Mouse (Mus musculus) lung, embryonic 16.5 days (tissue): ENCODE measurements around the gene Aup1. TPM values are rescaled to one million over a fixed set of nuclear protein-coding genes. Genes with fewer than 3 reads are reported as not detected.

Source experiments
- ATAC-seq: fragments of 200-750 bp; cut with Nextera tagmentation; 2 replicates; pipeline ENCODE4 v1.8.0; 2017; ENCODE audit warnings: low read depth, mild to moderate bottlenecking, moderate library complexity
- H3K27ac ChIP-seq: fragments of 300-500 bp; sonication (generic); 2 replicates; pipeline ENCODE4 v1.5.1; 2014; ENCODE audit warnings: mild to moderate bottlenecking, control low read depth, low read length
- H3K27me3 ChIP-seq: fragments of 300-500 bp; sonication (generic); 2 replicates; pipeline ENCODE4 v1.6.1; 2014; ENCODE audit warnings: low read depth, low read length, mixed read lengths; ENCODE audit not compliant: control insufficient read depth, insufficient read depth
- H3K36me3 ChIP-seq: fragments of 300-500 bp; sonication (generic); 2 replicates; pipeline ENCODE4 v1.6.1; 2014; ENCODE audit warnings: low read length; ENCODE audit not compliant: control insufficient read depth, insufficient read depth
- H3K4me1 ChIP-seq: fragments of 300-500 bp; sonication (generic); replicated peaks from 2 replicates; pipeline ENCODE4 v1.6.1; 2014; ENCODE audit warnings: low read length, mixed read lengths; ENCODE audit not compliant: control insufficient read depth, insufficient read depth
- H3K4me2 ChIP-seq: fragments of 300-500 bp; sonication (generic); 2 replicates; pipeline ENCODE4 v1.6.1; 2014; ENCODE audit warnings: low read depth, low read length, control low read depth
- H3K4me3 ChIP-seq: fragments of 300-500 bp; sonication (generic); 2 replicates; pipeline ENCODE4 v1.5.1; 2014; ENCODE audit warnings: mild to moderate bottlenecking, low read length, control low read depth
- H3K9ac ChIP-seq: fragments of 300-500 bp; sonication (generic); 2 replicates; pipeline ENCODE4 v1.6.1; 2014; ENCODE audit warnings: low read length, control low read depth
- H3K9me3 ChIP-seq: fragments of 300-500 bp; sonication (generic); 2 replicates; pipeline ENCODE4 v1.6.1; 2016; ENCODE audit warnings: low read length; ENCODE audit not compliant: control insufficient read depth
- WGBS: fragments of 180-500 bp; shearing (Covaris S2); extraction: QIAGEN DNeasy Blood & Tissue Kit; methylation state at CpG from one replicate; pipeline ENCODE4 v1.1.7; 2014; 5-methylcytosine and 5-hydroxymethylcytosine counted together
- polyA plus RNA-seq: library from polyadenylated mRNA; unstranded; fragments of >200 nt; fragmentation: Nextera tagmentation; extraction: Ambion mirVana; gene quantifications from 2 replicates; pipeline ENCODE4 v1.2.1, GENCODE M21; 2015

Aup1 gene
- polyA plus RNA-seq, 1 experiment from 2014 or later, result 211 TPM

GRCm38 (mm10) chr6:83086121-83087035, 32.1 kb downstream of the Aup1 start, which contains the start of gene Lbx2:
Gene Lbx2 (plus strand): TSS chr6:83086367.
- 6% methylated on average over 42 of the region's 42 CpGs for WGBS
- no peak for ATAC-seq
- Histone ChIP-seq H3K27ac (no peak within 1 kb of the TSS), H3K9me3 (no peaks in the 10 kb centered on the region), H3K4me3 (peak within 1 kb of the TSS; percentile 32), H3K36me3 (peaks cover 4% of the 10 kb centered on the region), H3K4me2 (peak within 1 kb of the TSS; percentile 43), H3K27me3 (peaks cover 66% of the 10 kb centered on the region), H3K4me1 (peaks cover 12% of the 10 kb centered on the region), H3K9ac (peak within 1 kb of the TSS; percentile 27; the same call in 1 of the 2 replicates)

- WGBS, result 2% methylated on average over 47 of the region's 47 CpGs
- peak; percentile 8; the same call in 1 of the 2 replicates for ATAC-seq
- peak overlapping the region; percentile 32 for H3K4me3 ChIP-seq
- H3K4me2 ChIP-seq, result peak overlapping the region; percentile 43
- no peaks in the 10 kb centered on the region for H3K36me3 ChIP-seq
- H3K27ac ChIP-seq, result no peak overlapping the region
- H3K9ac ChIP-seq, result peak overlapping the region; percentile 27; the same call in 1 of the 2 replicates
- H3K4me1 ChIP-seq, result peaks cover 12% of the 10 kb centered on the region
- peaks cover 66% of the 10 kb centered on the region for H3K27me3 ChIP-seq
- H3K9me3 ChIP-seq, result no peaks in the 10 kb centered on the region
These were observed 33.0 kb downstream of the Aup1 start for GRCm38 (mm10) chr6:83087205-83087925.

- Histone ChIP-seq H3K9me3 (no peaks in the 10 kb centered on the region), H3K4me1 (peaks cover 12% of the 10 kb centered on the region), H3K4me3 (peak overlapping the region; percentile 32; the same call in 1 of the 2 replicates), H3K9ac (no peak overlapping the region; the same call in 1 of the 2 replicates), H3K27me3 (peaks cover 63% of the 10 kb centered on the region), H3K36me3 (no peaks in the 10 kb centered on the region), H3K27ac (no peak overlapping the region), H3K4me2 (peak overlapping the region; percentile 43)
- no peak for ATAC-seq
- WGBS, result 13% methylated on average over 9 of the region's 9 CpGs
These were observed 33.6 kb downstream of the Aup1 start for GRCm38 (mm10) chr6:83087926-83088260.

DNA sequence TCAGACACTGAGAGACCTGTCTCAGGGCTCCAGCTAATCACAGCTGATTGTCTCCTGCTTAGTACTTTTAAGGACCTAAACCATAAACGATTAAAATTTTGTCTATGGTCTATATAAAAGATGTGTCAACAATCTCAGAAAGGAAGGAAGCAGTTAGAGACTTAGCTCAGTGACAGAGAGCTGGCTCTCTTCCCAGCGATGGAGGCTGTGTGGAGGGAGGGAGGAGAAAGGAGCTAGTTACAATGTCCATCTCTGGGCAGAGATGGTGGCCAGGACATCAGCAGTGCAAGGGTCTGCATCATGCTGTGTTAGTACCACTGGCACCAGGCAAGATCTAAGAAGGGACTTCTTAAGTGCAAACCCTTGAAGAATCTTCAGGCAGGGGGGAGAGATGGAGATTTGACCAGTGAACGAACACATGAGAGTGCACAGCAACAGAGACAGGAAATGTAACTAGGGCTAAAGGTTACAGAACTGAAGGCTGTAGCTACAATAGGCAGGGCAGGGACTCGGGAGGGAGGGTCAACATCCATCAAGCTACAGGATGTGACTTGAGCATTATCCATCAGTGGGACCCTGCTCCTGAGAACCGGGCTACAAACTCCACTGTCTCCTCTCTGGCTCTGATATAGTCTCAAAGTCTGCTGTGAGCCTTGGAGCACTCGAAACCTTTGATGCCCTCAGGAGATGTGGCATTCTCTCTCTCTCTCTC, 38.3 kb downstream of the Aup1 start:
- Histone ChIP-seq H3K4me2 (no peak overlapping the region), H3K27ac (peak overlapping the region; percentile 24), H3K4me3 (no peak overlapping the region), H3K27me3 (peaks cover 19% of the 10 kb centered on the region), H3K4me1 (peaks cover 4% of the 10 kb centered on the region), H3K36me3 (no peaks in the 10 kb centered on the region), H3K9me3 (peaks cover 3% of the 10 kb centered on the region; the same call in 1 of the 2 replicates), H3K9ac (no peak overlapping the region)
- 20% methylated on average over 6 of the region's 6 CpGs for WGBS
- ATAC-seq, result peak; percentile 64

- Histone ChIP-seq H3K36me3 (no peaks in the 10 kb centered on the region), H3K27ac (no peak overlapping the region), H3K4me1 (no peaks in the 10 kb centered on the region), H3K9ac (no peak overlapping the region), H3K4me2 (no peak overlapping the region), H3K4me3 (no peak overlapping the region), H3K9me3 (peaks cover 3% of the 10 kb centered on the region; the same call in 1 of the 2 replicates), H3K27me3 (no peaks in the 10 kb centered on the region)
- ATAC-seq, result no peak
- WGBS, result 48% methylated on average over 6 of the region's 6 CpGs
These were observed 41.6 kb downstream of the Aup1 start for GRCm38 (mm10) chr6:83095968-83096367.

DNA sequence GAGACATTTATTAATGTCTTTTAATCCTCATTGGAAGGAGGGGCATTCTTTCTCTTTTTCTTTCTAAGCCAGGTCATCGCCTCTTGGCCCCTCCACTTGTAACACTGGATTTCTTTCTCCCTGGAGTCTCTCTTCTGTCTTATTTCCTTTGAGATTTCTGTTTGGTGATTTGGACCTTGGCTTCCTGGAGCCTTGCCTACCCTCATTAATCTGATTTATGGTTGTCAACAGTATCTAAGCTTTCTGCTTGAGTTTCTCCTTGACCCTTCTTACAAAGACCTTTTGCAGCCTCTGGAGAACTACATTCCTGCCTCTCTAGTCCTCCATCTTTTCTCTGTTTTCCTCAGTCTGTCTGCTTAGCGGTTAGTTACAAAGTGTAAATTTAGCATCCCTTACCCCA, 44.1 kb downstream of the Aup1 start:
- Histone ChIP-seq H3K4me1 (peaks cover 13% of the 10 kb centered on the region), H3K27ac (no peak overlapping the region), H3K27me3 (no peaks in the 10 kb centered on the region), H3K9ac (no peak overlapping the region), H3K4me3 (no peak overlapping the region), H3K9me3 (peaks cover 3% of the 10 kb centered on the region; the same call in 1 of the 2 replicates), H3K4me2 (no peak overlapping the region), H3K36me3 (no peaks in the 10 kb centered on the region)
- 72% methylated on average over 2 of the region's 2 CpGs for WGBS
- no peak for ATAC-seq

DNA sequence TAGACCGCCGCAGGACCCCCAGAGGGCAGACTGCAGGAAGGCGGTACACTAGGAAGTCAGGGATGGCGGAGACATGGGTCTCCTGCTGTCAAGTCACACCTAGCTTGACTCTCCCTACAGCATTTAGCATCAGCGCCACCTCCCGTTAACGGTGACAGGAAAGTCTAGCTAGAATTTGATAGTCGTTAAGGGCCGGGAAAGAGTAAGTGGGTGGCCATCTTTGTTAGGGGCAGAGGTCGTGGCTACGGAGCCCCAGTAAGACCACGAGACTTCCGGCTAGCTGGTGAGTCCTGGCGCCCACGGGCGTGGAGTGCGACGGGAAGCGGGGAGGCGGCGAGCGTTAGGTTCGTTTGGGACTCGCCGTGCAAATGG, 47.0 kb downstream of the Aup1 start, which contains the start of the genes Ccdc142 and Gm42688:
TSS of gene Ccdc142 (plus strand) at position 286 of the 372 bp plus-strand sequence.
TSS of gene Gm42688 (plus strand) at position 302 of the 372 bp plus-strand sequence.
- peak within 1 kb of the TSS; percentile 100 for H3K4me2 ChIP-seq
- H3K4me3 ChIP-seq, result peak within 1 kb of the TSS; percentile 85
- under 1% methylated on average over 25 of the region's 25 CpGs for WGBS
- peak within 1 kb of the TSS; percentile 86 for H3K27ac ChIP-seq
- peak within 1 kb of the TSS; percentile 87 for H3K9ac ChIP-seq
- H3K9me3 ChIP-seq, result no peaks in the 10 kb centered on the region
- peak; percentile 92 for ATAC-seq
- peaks cover 14% of the 10 kb centered on the region for H3K4me1 ChIP-seq
- no peaks in the 10 kb centered on the region for H3K27me3 ChIP-seq
- H3K36me3 ChIP-seq, result no peaks in the 10 kb centered on the region

GRCm38 (mm10) chr6:83101688-83102556, 47.6 kb downstream of the Aup1 start:
- peak overlapping the region; percentile 86 for H3K27ac ChIP-seq
- no peaks in the 10 kb centered on the region for H3K9me3 ChIP-seq
- H3K4me3 ChIP-seq, result peak overlapping the region; percentile 85
- peak overlapping the region; percentile 100 for H3K4me2 ChIP-seq
- no peaks in the 10 kb centered on the region for H3K27me3 ChIP-seq
- peak overlapping the region; percentile 87 for H3K9ac ChIP-seq
- peaks cover 14% of the 10 kb centered on the region for H3K4me1 ChIP-seq
- H3K36me3 ChIP-seq, result no peaks in the 10 kb centered on the region; the same call in 1 of the 2 replicates
- under 1% methylated on average over 73 of the region's 74 CpGs for WGBS
- peak; percentile 85 for ATAC-seq
